Mouse (Mus musculus) thymus, postnatal 25 days (tissue): ENCODE results near the gene Itpr2.

Source experiments
- DNase-seq: peaks from one replicate; pipeline ENCODE4 v3.0.0; 2022

Itpr2 gene

GRCm38 (mm10) chr6:146255656-146256055 is 246.4 kb downstream of the Itpr2 start:
- DNase-seq = no peak

- DNase-seq = no peak
Measured at GRCm38 (mm10) chr6:146254931-146255330, 247.1 kb downstream of the Itpr2 start.

- no peak for DNase-seq
Measured at GRCm38 (mm10) chr6:146254216-146254820, 247.7 kb downstream of the Itpr2 start.

- DNase-seq = no peak
Measured at GRCm38 (mm10) chr6:146249096-146249495, 252.9 kb downstream of the Itpr2 start.

GRCm38 (mm10) chr6:146248341-146248740 is 253.7 kb downstream of the Itpr2 start:
- no peak for DNase-seq

- no peak for DNase-seq
Measured at GRCm38 (mm10) chr6:146247906-146248305, 254.1 kb downstream of the Itpr2 start.

GRCm38 (mm10) chr6:146246368-146246767 is 255.7 kb downstream of the Itpr2 start:
- DNase-seq = no peak

- no peak for DNase-seq
Measured at GRCm38 (mm10) chr6:146245888-146246287, 256.1 kb downstream of the Itpr2 start.

GRCm38 (mm10) chr6:146243068-146243467 is 259.0 kb downstream of the Itpr2 start:
- DNase-seq = no peak

- DNase-seq = no peak
Measured at GRCm38 (mm10) chr6:146241336-146241735, 260.7 kb downstream of the Itpr2 start.

- DNase-seq = no peak
Measured at GRCm38 (mm10) chr6:146235165-146235564, 266.9 kb downstream of the Itpr2 start.

- DNase-seq = no peak
Measured at GRCm38 (mm10) chr6:146234417-146234816, 267.6 kb downstream of the Itpr2 start.

GRCm38 (mm10) chr6:146230903-146231302 is 271.1 kb downstream of the Itpr2 start:
- DNase-seq = no peak

- DNase-seq = no peak
Measured at GRCm38 (mm10) chr6:146230373-146230788, 271.6 kb downstream of the Itpr2 start.

- no peak for DNase-seq
Measured at GRCm38 (mm10) chr6:146229967-146230366, 272.1 kb downstream of the Itpr2 start.

- no peak for DNase-seq
Measured at GRCm38 (mm10) chr6:146229519-146229918, 272.5 kb downstream of the Itpr2 start.

- no peak for DNase-seq
Measured at GRCm38 (mm10) chr6:146228048-146228447, 274.0 kb downstream of the Itpr2 start.

- peak; percentile 8 for DNase-seq
Measured at GRCm38 (mm10) chr6:146222403-146223063, 279.5 kb downstream of the Itpr2 start.

GRCm38 (mm10) chr6:146221371-146222336 is 280.4 kb downstream of the Itpr2 start:
- DNase-seq = peak; percentile 62

GRCm38 (mm10) chr6:146220071-146220470 is 282.0 kb downstream of the Itpr2 start:
- DNase-seq = no peak

- no peak for DNase-seq
Measured at GRCm38 (mm10) chr6:146219534-146219933, 282.5 kb downstream of the Itpr2 start.

GRCm38 (mm10) chr6:146215302-146215701 is 286.7 kb downstream of the Itpr2 start:
- DNase-seq = no peak

- DNase-seq = no peak
Measured at GRCm38 (mm10) chr6:146212339-146212738, 289.7 kb downstream of the Itpr2 start.

GRCm38 (mm10) chr6:146211233-146211632 is 290.8 kb downstream of the Itpr2 start:
- no peak for DNase-seq
